Mouse (Mus musculus) neural tube, embryonic 10.5 days (tissue): Measurements from ENCODE around the gene Mum1.
A peak's percentile ranks its signal among the peaks of the same experiment; 100 is the strongest.

Experiments
- DNase-seq: peaks from one replicate; pipeline ENCODE4 v3.0.0-alpha.2; 2017; ENCODE audit warnings: low spot score; ENCODE audit errors: extremely low spot score

Mum1 gene

DNA sequence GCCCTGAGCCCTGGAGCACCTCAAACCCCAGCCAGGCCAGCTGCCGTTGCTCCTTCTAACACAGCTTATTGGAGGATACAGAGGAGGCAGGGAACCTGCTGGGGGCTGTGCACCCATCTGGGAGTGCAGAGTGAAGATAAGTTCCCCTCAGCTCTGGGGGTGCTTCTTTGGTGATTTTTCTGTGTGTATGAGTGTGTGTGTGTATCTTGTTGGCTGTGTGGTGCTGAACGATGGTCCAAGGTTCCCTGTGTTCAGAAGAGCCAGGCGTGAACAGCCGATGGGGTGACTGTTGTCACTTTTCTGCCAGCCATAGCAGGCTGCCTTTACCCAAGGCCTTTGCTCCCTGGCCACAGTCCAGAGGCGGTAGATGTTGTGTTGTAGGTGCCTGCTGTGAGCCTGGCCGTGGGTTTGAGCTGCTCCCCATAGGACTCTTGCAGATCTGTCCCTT, 44.5 kb downstream of the Mum1 start:
- DNase-seq = no peak

DNA sequence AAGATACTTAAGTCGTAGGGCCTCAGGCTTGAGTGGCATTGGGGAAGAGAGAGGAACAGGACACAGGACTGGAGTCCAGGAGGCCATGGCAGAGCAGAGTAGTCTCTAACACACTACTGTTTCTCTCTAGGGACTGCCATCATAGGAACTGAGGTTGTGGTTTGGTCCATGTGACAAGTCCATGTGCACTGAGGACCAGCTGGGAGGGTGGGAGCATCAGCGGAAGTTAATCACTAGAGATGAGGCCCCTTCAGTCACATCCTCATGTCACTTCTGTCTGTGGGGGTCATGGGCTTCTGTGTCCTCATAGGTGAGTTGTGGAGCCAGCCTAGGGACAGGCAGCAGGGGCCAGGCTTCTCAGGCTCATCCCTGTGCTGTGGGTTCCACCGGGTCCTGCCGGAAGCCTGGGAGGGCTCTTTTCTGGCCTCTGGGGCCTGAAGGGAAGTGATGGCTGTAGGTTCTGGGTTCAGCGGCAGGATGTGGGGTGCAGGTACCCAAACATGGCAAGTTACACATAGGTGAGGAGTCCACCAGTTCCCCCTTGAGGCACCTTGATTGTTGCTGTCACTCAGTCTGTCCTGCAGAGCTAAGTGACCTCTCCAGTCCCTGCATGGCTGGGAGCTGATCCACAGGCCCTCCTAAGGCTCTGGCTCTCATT, 45.1 kb downstream of the Mum1 start:
- DNase-seq = no peak

DNA sequence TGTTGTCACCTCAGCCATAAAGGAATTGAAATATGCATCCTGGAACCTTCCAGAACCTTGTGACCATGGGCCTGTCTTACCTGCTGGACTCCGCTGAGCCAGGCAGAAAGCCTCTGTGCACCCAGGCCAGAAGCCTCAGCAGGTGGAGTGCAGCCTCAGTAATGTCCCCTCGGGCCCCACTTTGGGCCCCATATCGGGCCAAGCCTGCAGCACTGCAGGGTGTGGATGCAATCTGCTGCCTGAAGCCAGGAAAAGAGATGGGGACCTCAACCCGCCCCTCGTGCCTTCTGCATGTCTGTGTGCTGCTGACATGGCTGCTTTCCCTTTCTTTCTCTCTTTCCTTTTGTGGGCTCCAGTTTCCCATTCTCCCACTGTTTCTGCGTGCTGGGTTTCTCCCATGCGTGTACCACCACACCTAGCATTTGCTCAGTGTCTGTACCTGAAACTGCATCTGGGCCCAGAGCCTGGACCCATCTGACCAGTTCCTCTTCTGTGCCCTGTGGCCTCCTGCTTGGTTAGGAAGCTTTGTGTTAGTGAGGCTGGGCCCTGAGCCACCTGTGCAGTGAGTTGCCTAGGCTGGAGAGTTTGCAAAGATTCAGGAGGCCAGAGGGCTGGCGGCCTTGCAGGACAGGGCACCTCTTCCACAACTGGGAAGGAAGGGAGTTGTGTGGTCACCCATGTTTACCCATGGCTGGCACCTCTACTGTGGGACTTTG, 45.8 kb downstream of the Mum1 start:
- no peak for DNase-seq

DNA sequence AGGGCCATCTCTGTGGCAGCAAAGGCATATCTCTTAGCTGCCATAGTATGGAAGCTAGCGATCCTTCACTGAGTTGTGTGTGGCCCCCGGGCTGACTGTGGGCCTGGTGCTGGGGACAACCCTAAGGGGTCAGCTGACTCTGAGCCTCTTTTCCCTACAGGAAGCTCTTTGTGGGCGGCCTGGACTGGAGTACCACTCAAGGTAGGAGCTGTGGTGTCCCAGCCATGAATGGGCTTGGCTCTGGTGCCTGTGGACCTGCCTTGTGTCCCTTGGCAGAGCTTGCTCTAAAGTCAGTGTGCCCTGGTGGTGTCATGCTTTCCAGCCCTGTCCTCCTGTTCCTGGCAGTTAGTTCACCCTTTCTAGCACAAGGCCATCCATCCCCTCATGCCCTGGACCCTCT, 47.6 kb downstream of the Mum1 start:
- DNase-seq = no peak

DNA sequence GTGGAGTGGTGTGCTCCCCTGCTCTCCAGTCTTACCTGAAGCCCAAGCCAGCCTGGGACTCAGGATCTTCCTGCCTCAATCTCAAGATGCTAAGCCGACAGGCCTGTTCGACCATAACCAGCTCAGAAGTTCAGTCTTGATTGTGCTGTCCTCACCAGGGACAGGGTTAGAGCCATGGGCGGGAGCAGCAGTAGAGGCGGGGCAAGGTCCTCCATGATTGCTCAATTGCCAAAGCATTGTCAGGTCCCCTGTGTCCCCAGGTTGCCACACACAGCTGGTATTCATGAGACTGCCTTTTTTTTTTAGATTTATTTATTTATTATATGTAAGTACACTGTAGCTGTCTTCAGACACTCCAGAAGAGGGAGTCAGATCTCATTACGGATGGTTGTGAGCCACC, 50.0 kb downstream of the Mum1 start:
- DNase-seq = no peak

DNA sequence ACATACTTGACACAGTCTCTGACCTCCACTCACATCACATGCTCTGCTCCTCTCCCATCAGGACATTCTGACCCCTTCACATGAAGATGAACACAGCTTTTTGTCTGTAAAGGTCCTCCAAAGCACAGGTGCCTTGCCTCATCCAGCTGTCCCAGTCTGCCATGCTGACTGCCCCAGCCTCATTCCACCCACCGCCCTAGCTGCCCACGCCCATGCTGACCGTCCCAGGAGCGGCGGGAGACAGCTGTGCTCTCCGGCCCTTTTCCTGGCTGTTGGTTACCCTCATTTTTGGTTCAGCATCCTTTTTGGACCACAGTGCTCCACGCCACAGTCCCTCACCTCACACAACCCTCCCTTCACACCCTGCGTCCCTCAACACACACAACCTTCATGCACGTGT, 52.2 kb downstream of the Mum1 start:
- no peak for DNase-seq

DNA sequence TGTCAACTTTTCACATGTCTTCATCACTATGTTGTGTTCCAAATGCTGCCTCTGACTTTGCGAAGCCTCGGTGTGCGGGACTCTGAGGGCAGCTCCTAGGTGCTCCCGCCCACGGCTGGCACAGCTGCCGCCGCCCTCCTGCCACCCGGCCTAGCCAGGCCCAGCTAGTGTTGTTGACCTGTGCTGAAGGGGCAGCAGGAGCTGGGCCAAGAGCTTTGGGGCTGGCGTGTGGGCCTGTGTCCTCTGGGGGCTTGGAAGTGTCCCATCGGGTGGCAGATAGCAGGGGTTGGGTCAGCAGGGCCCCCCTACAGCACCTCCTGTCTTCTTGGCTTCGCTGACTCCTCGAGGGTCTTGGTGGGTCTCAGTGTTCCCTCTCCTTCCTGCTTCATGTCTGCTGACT, 53.0 kb downstream of the Mum1 start:
- DNase-seq = no peak

DNA sequence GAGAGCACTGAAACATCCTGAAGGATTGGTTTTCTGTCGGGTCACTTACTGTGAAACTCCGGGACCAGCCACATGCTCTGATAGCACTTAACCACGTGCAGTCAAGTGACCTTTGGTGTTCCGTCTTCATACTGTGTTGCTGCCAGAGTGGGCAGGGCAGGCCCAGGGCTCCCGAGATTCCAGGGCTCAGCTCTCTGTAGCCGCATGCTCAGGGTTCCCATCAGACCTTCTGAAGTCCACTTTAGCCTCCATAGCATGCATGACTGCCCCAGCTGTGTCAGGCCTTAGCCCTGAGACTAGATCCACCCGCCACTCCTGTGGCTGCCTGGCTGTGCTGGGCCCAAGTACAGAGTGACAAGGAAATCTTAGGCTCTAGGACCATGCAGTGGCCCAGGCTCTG, 55.1 kb downstream of the Mum1 start:
- no peak for DNase-seq

DNA sequence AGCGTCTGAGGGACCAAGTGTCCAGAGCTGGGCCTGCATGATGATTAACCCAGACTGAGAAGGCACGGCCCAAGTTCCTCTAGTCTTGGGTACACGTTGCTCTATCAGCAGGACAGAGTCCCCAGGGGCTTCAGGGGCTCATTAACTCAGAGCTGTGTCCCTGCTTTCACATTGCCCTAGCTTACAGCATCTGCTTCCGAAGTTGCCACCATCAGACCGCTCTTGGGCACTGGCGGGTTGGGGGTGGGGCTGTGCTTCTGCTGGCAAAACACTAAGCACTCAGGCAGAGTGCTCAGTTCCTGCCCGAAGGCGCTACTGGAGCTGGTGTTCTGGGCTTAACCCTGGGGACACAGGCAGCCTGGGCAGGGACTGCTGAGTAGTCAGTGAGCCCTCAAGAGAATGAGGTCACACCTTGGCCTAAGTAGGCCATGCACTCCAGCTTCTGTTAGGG, 55.7 kb downstream of the Mum1 start:
- no peak for DNase-seq

DNA sequence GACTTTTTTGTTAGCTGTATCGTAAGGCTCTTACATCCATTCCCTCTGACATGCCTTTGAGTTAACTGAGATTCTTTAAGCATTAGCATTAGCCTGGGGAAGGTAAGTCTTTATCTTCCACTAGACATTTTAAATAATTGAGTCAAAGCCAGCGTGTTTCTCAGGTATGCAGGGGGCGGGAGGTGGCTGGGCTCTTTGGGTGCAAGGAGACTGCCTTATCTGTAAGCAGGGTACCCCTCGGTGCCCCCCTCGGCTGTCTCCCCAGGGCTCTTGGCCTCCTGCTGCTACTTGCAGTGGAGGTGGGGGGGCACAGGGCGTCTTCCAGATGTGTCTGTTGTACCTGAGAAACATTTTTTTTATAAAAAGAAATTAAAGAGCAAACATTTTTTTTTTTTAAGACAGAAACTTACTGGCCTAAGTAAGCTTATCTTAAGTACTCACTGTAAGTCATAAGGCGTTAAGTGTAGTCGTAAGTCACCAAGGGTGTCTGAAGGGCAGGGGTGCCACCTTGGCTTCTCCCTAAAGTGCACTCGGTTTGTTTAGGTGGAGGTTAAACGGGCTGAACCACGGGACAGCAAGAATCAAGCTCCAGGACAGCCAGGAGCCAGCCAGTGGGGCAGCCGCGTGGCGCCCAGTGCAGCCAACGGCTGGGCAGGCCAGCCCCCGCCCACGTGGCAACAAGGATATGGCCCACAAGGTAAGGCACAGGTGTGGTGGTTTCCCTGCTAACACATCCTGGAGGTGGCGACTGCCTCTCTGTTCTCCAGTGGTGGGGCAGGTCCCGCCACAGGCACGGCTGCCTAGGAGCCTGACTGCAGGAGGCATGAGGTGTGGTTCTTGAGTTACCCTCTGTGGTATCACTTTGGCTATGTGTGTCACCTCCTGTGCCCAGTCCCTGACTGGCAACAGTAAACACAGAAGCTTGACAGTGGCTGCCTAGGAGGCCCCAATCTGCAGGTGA, 56.5 kb downstream of the Mum1 start:
- no peak for DNase-seq

DNA sequence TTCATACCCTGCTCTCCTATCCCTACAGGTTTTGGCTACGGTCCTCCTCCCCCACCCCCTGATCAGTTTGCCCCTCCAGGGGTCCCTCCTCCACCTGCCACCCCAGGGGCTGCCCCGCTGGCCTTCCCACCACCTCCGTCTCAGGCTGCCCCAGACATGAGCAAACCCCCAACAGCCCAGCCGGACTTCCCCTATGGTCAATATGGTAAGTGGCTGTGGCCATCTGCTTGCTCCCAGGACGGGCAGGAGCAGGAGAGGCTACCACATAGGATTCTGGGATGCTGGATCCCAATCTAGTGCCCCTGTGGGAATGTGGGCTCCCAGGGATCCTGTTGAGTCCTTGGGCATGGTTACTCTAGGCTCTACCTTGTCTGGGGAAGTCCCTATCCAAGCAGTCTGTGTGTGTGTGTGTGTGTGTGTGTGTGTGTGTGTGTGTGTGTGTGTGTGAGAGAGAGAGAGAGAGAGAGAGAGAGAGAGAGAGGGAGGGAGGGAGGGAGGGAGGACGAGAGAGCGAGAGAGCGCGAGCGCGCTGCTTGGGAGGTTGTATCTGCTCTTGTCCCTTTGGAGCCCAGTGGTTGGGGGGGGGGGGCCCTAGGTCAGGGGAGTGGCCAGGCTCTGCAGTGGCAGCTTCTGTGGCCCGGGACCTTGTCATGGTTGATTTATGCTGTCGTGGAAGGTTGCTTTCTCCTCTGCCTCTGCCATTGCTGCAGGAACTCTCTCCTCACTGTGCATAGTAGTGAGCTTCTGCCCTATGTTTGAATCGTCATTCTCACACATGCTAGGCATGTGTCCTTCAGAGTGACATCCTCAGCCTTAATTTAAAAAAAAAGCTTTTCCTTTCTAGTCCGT, 59.2 kb downstream of the Mum1 start:
- DNase-seq = no peak

DNA sequence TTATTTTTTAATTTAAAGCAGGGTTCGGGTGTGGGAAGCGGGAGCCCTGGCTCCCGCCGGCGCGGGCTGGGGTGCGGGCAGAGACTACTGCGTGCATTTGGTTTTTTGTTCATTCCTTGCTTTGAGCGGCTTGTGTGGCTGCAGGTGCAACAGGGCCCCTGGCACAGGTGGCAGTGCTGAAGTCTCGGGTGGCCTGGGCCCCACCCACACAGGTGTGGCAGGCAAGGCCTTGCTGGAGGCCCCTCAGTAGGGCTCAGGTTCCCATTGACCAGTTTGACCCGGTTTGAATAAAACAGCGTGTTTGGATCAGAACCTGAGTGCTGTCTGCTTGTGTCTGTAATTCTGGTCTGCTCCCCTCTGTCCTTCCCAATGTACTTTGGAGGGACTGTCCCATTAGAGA, 61.9 kb downstream of the Mum1 start:
- DNase-seq = no peak

DNA sequence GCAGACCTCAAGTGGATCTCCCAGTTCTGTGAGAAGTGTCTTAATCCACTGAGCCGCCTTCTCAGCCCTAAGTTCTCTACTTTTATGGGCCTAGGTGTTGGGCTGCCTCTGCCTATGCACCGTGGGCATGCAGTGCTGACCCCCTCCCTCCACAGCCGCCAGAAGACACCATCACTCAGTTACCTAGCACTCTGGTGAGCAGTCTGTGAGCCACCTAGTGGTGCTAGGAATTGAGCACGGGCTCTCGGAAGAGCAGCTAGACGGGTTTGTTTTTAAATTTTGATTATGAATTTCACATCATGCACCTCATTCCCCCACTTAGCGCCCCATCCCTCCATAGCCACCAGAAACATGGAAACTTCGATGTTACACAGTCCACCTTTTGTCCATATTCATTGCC, 62.4 kb downstream of the Mum1 start:
- DNase-seq = no peak

DNA sequence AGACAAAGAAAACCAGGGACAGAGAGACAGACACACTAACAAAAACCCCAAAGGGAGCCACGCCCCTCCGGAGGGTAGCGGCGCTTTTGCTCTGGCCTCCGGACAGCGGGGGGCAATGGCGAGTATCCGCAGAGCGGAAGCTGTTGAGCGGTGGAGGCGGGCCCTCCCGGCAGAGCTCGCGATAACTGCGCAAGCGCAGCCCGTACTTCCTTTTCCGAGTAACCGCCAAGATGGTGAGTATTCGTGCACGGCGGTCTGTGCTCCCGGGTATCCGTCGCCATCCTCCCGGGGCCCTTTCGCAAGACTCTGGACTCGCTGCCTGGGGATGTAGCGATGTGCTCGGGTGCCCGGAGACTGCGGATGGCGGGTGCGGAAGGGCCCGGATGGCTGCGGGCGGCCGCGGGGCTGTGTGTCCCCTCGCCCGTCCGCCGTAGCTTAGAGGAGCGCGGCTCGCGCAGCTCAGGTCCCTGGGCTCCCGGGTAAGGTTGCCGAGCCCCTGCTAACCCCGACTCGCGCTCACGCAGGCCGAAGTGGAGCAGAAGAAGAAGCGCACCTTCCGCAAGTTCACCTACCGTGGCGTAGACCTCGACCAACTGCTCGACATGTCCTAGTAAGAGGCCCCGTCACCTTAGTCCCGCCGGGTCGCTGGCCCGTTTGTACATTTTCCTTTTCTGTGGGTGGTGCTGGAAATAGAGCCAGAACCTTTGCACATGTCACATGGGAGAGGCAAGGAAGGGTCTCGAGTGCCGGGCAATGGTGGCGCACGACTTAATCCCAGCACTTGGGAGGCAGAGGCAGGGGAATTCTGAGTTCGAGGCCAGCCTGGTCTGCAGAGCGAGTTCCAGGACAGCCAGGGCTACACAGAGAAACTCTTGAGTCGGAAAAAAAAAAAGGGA, 66.3 kb downstream of the Mum1 start, which contains the start of gene Rps15:
Gene Rps15, plus strand, starts transcription at position 203 of the 896 bp plus-strand sequence.
- peak; percentile 96 for DNase-seq

DNA sequence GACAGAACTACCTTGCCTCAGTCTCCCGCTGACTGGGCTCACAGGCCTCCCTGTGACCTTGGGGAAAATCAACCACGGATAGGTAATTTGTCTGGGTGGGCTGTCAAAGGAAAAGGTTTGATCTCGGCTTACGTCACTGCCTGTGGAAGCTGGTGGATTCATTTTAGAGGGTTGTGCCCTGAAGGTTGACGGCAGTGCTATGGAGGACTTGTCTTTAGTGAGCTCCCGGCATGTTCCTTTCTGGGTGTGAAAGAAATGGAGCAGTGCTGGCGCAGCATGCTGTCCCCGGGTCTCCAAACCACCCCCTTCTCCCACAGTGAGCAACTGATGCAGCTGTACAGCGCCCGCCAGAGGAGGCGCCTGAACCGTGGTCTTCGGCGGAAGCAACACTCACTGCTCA, 67.1 kb downstream of the Mum1 start:
- DNase-seq = no peak
